Mouse (Mus musculus) mesoderm, embryonic 11.5 days (tissue): ENCODE results near the gene Nfe2l2.

Source experiments
- DNase-seq: peaks from one replicate; pipeline ENCODE4 v3.0.0-alpha.2; 2012; ENCODE audit warnings: low read depth, low spot score

The Nfe2l2 gene

DNA sequence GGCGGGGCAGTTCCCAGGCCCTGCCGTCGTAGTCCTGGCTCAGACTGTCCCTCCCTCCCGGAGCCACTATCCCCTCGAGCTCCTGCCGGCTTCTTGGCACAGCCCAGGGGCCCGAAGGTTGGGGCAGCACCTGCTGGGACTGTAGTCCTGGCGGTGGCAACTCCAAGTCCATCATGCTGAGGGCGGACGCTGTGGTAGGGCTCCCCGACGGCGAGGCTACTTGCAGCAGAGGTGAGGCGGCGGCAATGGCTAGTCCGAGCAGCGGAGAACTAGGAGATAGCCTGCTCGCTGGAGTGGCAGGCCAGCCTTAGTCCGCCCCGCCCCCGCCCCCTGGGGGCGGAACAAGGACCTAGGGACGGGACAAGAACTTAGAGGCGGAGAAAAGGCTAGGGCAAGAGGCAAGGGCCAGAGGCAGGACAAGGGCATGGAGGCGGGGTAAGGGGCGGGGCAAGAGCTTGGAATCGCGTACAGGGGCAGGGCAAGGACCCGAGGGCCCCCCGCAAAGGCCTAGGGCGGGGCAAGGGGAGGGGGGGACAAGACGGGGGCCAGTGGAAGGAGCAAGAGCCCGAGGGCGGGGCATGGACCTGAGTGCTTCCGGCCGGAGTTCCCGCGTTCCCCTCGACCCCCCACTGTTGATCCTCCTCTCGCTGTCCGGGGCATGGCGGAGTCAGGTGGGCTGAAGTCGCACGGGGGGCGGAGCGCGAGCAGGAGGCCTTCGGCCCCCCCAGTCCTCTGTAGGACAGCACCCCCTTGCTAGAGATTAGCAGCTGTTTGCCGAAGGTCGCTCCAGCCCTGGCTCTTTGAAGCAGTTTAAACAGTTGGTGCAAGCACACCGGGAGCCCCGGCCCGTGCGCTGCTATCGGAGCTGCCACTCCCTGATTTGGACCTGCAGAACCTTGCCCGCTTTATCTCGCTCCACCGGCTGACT is at the start of gene Nfe2l2:
Gene Nfe2l2 (minus strand): TSS at position 408 of the 928 bp plus-strand sequence.
- peak; percentile 96 for DNase-seq

DNA sequence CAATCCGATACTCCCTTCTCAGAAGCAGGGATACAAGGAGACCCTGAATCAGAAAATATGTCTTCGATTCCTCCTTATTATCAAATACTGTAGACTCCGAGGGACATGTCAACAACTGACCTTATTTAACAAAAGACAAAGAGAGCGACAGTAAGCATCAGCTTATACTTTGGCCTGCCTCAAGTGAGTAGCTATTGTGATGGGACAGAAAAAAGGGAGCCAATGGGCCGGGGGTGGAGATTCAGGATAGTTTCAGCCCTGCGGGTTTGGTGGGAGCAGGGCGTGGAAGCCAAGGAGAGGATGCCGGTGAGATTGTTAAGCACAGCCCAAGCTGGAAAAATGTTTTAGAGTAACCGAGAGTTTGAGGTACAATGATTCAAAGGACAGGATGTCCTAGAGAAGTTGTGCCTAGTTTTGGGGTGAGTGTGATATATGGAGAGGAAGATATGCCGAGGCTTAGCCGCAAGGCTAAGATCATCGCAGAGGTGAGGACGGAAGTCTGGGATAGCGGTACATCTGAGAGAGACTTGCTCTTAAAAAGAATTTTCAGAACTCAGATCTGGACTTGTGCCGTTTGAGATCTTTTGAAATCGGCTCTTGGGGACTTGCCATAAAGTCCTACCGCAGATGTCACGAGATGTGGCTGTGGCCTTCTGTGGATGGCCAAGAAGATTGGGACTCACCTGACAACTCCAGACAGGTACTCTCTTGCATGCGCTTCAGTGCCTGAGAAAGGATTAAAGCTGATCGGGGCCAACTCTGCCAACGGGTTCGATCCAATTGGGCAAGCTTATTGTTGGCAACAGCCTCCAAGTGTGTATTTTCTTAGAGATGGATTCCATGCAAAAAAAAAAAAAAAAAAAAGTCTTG is 48.1 kb upstream of the Nfe2l2 start:
- DNase-seq, result no peak

DNA sequence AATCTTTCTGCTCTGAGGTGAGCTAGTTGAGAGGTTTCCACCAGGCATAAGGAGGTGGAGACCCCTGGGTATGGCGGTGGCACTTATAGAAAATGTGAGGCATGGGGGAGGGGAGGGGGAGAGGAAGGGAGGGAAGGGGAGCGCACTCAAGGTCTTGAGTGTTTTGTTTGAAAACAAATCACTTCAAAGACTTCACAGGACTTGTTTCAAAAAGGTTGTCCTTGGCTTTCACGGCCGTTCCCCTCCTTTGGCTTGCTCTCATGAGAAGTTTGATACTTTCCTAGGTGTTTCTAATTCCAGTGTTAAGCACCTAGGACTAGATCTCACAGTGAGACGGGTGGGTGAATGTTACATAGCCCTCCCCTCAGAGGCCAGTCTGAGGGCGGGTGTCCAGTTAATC is 47.5 kb upstream of the Nfe2l2 start:
- no peak for DNase-seq

DNA sequence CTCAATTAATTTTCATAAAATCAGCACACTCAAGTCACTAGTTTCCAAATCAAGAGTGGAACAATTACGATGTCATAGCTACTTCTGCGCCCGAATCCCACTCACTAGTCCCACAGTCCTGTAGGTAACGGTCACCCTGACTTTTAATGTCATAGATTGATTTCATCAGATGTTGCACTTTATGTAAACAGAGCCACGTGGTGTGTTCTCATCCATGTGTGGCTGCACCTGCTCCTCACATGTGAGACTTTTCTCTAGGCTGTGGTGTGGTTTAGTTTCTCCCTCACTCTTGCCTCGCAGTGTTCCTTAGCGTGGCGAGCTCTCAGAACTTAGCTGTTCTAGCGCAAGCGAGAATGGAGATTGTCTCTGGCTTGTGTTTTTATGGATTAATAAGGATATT is 46.4 kb upstream of the Nfe2l2 start:
- no peak for DNase-seq

DNA sequence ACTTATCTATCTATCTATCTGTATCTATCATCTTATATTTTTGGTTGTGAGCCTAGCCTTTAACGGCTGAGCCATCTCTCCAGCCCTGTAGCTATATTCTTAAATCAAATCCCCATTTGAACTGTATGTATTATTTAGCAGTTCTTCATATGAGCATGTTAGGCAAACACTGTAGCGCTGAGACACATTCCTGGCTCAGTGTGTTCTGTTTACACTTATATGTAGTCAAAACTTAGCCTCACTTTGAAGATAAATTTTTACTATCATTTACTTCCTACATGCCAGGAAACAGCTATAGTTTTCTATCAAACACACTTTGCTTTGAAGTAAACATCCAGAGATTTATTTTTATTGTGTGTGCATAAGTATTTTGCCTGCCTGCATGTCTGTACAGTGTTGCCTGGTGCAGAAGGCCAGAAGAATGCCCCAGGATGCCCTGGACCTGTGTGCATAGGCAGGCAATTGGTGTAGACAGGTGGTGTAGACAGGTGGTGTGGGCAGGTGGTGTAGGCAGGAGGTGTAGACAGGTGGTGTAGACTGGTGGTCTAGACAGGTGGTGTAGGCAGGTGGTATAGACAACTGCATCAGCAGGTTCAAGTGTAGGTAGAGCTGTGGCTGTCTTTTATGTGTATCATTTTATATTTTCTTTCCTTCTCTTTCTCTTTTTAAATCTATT is 45.7 kb upstream of the Nfe2l2 start:
- DNase-seq, result no peak

GRCm38 (mm10) chr2:75748841-75749240 is 44.4 kb upstream of the Nfe2l2 start:
- DNase-seq, result no peak

GRCm38 (mm10) chr2:75737006-75737503 is 32.6 kb upstream of the Nfe2l2 start:
- no peak for DNase-seq

DNA sequence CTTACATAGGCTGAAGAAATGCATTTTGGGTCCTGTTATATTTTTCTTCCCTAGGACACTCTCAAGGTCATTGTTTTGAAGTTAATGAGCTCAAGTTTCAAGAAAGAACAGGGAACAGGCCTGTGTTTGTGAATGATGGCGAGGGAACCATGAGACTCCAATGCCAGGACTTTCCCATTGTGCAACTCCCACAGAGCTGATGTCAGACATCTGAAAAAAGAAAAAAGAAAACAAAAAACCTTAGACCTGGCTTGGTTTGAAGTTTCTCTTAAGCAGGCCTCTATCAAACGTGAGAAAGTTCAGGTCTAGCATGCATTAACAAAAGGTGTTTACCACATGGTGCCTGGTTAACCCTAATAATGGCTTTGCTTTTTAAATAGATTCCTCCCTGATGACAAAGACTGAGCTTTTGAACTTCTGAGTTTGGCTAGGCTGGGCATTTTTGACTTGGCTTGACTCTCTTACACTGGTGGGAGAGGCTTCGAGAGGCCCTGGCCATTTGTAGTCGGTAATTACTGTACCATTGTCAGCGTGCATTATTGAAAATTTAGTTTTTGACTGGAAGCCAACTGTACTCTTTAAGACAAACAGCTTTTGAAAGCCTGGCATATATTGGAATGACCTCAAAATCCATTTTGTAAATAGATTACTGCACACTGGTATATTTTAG is 29.9 kb upstream of the Nfe2l2 start:
- DNase-seq, result no peak

- DNase-seq, result no peak
These were observed 28.7 kb upstream of the Nfe2l2 start for GRCm38 (mm10) chr2:75733177-75733576.

GRCm38 (mm10) chr2:75731929-75732328 is 27.5 kb upstream of the Nfe2l2 start:
- DNase-seq, result no peak

DNA sequence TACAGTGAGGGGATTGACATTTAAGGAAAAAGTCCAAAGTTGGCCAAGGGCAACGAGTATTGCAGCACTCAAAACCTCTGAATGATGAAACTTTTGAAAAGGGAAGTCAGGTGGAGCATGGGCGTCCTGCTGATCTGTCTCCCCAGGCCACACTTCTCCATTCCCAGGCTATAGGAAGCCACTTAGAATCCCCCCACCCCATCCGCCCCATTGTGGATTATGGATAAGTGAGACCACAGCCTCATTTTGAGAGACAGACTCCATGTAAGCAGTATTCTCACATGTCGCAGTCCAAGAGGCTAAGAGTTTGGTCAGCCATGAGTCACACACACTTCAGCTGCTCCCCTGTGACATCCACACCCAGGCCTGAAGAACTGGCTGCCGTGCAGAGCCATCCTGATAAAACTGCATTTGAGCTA is 26.8 kb upstream of the Nfe2l2 start:
- DNase-seq, result no peak

DNA sequence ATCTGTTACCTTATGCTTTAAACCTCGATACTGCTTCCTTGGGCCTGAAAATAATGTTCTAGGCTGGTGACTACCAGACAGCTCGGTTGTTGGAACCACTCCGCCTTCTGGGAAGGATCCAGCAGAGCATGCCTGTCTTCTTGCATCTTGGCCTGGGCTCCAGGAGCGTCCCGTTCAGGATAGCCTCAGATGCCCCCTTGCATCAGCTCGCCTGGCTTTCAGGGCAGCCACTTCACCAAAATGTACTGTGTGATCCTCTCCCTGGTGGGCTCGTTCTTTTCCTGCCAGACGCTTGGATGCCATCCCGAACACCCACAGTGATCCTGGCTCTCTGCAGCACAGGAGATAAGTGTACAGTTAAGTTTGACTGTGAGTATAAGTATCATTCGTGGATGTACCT is 25.6 kb upstream of the Nfe2l2 start:
- no peak for DNase-seq

- DNase-seq, result no peak
These were observed 20.5 kb upstream of the Nfe2l2 start for GRCm38 (mm10) chr2:75724863-75725445.

- no peak for DNase-seq
These were observed 19.0 kb upstream of the Nfe2l2 start for GRCm38 (mm10) chr2:75723481-75723880.

GRCm38 (mm10) chr2:75722893-75723292 is 18.5 kb upstream of the Nfe2l2 start:
- no peak for DNase-seq

GRCm38 (mm10) chr2:75720236-75721027 is 16.0 kb upstream of the Nfe2l2 start:
- no peak for DNase-seq

DNA sequence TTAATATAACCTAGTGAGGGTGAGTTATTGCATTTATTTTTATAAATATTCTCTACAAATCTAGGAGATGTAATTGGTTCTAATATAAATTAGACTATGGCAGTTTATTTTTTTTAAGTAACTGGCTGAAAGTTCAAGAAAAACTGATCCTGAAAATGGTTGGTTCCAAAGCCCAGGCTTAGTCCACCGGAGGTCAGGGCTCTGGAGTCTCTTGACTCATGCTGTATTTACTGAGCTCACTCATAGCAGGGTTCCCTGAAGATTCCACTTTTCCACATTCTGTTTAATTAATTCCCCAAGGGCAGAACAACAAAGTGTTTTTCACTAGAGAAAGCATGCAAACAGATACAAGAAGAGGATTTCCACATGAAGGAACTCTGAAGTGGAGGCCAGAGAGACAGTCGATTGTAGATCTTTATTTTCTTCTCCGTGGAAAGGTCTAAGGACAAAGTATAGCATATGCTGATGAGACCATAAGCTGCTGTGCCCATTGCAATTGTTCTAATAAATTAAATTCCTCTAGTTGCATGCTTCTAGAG is 15.0 kb upstream of the Nfe2l2 start:
- no peak for DNase-seq

DNA sequence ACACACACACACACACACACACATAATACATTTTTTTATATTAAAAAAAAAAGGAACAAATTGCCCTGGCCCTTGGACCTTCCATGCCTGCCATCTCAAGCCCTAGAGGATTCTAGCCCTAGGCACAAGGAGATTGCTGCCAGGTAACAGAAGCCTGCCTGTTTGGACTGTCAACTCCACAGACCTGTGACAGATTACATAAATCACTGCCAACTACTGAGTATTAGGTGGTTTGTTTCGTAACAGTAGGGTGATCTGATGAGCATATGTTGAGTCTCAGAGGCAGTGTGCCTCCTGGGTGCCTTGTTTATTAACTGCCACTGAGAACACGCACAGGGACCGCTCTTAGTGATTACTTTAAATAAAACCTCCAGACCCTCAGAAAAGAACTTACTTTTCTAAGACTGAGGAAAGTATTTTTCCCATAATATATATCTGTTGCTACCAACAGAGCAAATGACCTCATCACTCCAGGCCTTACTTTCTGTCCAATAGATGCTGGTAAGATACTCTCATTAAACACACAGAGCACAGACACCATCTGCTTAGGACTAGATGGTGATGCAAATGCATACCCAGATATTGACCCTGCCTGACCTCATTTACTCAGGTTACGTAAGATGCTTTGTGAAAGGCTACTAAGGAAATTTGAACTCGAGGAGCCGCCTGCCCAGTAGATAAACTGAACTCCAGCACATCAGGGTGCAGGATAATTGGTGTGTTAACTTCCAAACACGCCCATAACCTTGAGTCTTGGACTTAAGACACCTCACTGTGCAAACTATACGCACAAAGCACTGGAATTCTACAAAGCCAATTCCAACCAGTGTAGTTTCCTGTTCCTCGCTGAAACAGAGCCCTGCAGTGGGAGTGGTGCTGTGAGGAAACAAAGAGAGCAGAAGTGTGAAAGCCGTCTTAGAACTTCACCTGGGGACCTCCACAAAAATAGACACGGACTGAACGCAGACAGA is 11.9 kb upstream of the Nfe2l2 start:
- no peak for DNase-seq

- no peak for DNase-seq
These were observed 10.3 kb upstream of the Nfe2l2 start for GRCm38 (mm10) chr2:75714766-75715165.
